Mouse (Mus musculus) kidney, embryonic 14.5 days (tissue): ENCODE data around the gene Fbxw10. TPM values are rescaled to one million over a fixed set of nuclear protein-coding genes. Genes with fewer than 3 reads are reported as not detected.

ENCODE experiments used
- ATAC-seq: fragments of 200-750 bp; cut with Nextera tagmentation; 2 replicates; pipeline ENCODE4 v1.8.0; 2017; ENCODE audit warnings: moderate number of reproducible peaks, mild to moderate bottlenecking, moderate TSS enrichment, moderate library complexity; ENCODE audit not compliant: low FRiP score, low TSS enrichment
- H3K27ac ChIP-seq: fragments of 300-500 bp; sonication (generic); 2 replicates; pipeline ENCODE4 v1.5.1; 2014; ENCODE audit warnings: low read depth, mild to moderate bottlenecking, low read length, moderate library complexity, mixed read lengths
- H3K27me3 ChIP-seq: fragments of 300-500 bp; sonication (generic); 2 replicates; pipeline ENCODE4 v1.6.1; 2014; ENCODE audit warnings: mild to moderate bottlenecking, low read length; ENCODE audit not compliant: control insufficient read depth, insufficient read depth
- H3K36me3 ChIP-seq: fragments of 300-500 bp; sonication (generic); 2 replicates; pipeline ENCODE4 v1.6.1; 2014; ENCODE audit warnings: low read length, mixed read lengths; ENCODE audit not compliant: control insufficient read depth, insufficient read depth
- H3K4me1 ChIP-seq: fragments of 300-500 bp; sonication (generic); 2 replicates; pipeline ENCODE4 v1.6.1; 2014; ENCODE audit warnings: low read length, mixed read lengths; ENCODE audit not compliant: control insufficient read depth, insufficient read depth
- H3K4me2 ChIP-seq: fragments of 300-500 bp; sonication (generic); replicated peaks from 2 replicates; pipeline ENCODE4 v1.6.1; 2014; ENCODE audit warnings: low read depth, mild to moderate bottlenecking, low read length
- H3K4me3 ChIP-seq: fragments of 300-500 bp; sonication (generic); 2 replicates; pipeline ENCODE4 v1.5.1; 2014; ENCODE audit warnings: mild to moderate bottlenecking, low read length
- H3K9ac ChIP-seq: fragments of 300-500 bp; sonication (generic); 2 replicates; pipeline ENCODE4 v1.6.1; 2014; ENCODE audit warnings: low read depth, mild to moderate bottlenecking, low read length, moderate library complexity
- H3K9me3 ChIP-seq: fragments of 300-500 bp; sonication (generic); 2 replicates; pipeline ENCODE4 v1.6.1; 2016; ENCODE audit warnings: low read length; ENCODE audit not compliant: control insufficient read depth
- WGBS: fragments of 180-500 bp; shearing (Covaris S2); extraction: QIAGEN DNeasy Blood & Tissue Kit; methylation state at CpG from one replicate; pipeline ENCODE4 v1.1.7; 2014; 5-methylcytosine and 5-hydroxymethylcytosine counted together
- polyA plus RNA-seq: library from polyadenylated mRNA; unstranded; fragments of >200 nt; fragmentation: Nextera tagmentation; extraction: Ambion mirVana; gene quantifications from 2 replicates; pipeline ENCODE4 v1.2.1, GENCODE M21; 2014

Gene Fbxw10
- polyA plus RNA-seq, 1 experiment from 2014 or later: 0.73 TPM

- 24% methylated on average over 9 of the region's 9 CpGs for WGBS
- Histone ChIP-seq H3K27ac (no peak overlapping the region), H3K27me3 (no peaks in the 10 kb centered on the region), H3K4me3 (peak overlapping the region; percentile 85), H3K9me3 (no peaks in the 10 kb centered on the region), H3K4me2 (peak overlapping the region; percentile 75), H3K36me3 (peaks cover 4% of the 10 kb centered on the region; the same call in 1 of the 2 replicates), H3K4me1 (0 out of 2 replicates have a peak, but pooled peaks cover 3% of the 10 kb centered on the region), H3K9ac (0 out of 2 replicates have a peak overlapping the region, but pooled peaks have one; percentile 37)
- peak; percentile 26; the same call in 1 of the 2 replicates for ATAC-seq
Observed at GRCm38 (mm10) chr11:62878728-62879127, 31.9 kb downstream of the Fbxw10 start.

DNA sequence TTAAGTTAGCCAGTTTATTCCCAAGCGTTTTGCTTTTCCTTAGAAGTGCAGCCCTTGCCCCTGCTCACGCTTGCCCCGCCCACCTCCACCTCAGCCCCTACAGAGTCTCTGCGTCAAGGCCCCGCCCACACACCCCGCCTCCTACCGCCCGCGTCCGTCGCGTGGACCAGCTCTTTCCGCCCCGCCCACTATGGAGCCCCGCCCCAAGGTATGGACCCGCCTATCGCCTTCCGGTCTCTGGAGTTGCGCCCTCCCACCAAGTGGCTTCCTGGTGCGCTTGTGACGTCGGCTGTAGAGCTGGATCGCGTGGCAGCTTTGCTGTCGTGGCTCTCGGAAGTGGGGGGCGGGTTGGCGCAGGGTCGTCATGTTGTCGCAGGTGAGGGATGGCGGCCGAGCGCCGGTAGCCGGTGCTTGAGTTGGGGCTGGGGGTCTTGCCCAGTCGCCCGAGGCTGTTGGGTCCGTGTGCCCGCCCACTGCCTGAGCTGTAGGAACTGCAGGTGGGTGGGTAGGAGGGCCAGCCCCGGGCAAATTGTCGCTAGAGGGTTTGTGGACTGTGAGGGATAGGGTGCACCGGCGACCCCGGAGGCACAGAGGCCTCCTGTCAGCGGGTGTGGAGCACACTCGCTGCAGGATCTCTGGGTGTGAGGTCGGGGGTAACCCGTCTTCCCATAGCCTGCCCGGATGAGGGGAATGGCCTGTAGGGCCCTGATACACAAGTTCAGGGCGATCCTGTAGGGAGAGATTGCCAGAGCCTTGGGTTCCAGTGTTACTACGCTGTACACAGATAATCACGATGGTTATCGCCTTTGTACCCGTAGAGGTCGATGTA is 32.6 kb downstream of the Fbxw10 start, which contains the start of gene Tvp23b:
Gene Tvp23b (plus strand): TSS at position 236 of the 829 bp plus-strand sequence.
- no peaks in the 10 kb centered on the region for H3K27me3 ChIP-seq
- H3K9ac ChIP-seq: peak within 1 kb of the TSS; percentile 89
- peak; percentile 97 for ATAC-seq
- 0 out of 2 replicates have a peak, but pooled peaks cover 3% of the 10 kb centered on the region for H3K4me1 ChIP-seq
- H3K36me3 ChIP-seq: peaks cover 10% of the 10 kb centered on the region; the same call in 1 of the 2 replicates
- peak within 1 kb of the TSS; percentile 82 for H3K27ac ChIP-seq
- peak within 1 kb of the TSS; percentile 85 for H3K4me3 ChIP-seq
- no peaks in the 10 kb centered on the region for H3K9me3 ChIP-seq
- peak within 1 kb of the TSS; percentile 75 for H3K4me2 ChIP-seq
- WGBS: 2% methylated on average over 55 of the region's 55 CpGs

DNA sequence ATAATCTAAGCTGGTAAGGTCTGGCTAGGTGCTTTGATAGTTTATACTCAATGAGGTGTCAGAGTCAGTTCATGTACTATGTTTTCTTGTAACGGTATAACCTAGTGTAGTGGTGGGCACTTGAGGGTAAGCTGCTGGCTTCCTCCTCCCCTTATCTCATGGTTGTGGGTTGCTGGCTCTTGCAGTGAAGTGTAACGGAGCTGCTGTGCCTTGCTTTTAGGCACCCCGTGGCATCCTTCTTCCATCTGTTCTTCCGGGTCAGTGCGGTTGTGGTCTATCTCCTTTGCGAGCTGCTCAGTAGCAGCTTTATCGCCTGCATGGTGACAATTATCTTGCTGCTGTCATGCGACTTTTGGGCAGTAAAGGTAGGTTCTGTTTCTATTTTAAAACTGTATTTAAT is 36.5 kb downstream of the Fbxw10 start:
- no peak for ATAC-seq
- no peaks in the 10 kb centered on the region for H3K4me1 ChIP-seq
- H3K4me2 ChIP-seq: no peak overlapping the region
- no peaks in the 10 kb centered on the region for H3K9me3 ChIP-seq
- H3K4me3 ChIP-seq: no peak overlapping the region
- H3K9ac ChIP-seq: no peak overlapping the region
- no peaks in the 10 kb centered on the region for H3K27me3 ChIP-seq
- 95% methylated on average over 8 of the region's 8 CpGs for WGBS
- H3K27ac ChIP-seq: no peak overlapping the region
- peaks cover 34% of the 10 kb centered on the region; the same call in 1 of the 2 replicates for H3K36me3 ChIP-seq

DNA sequence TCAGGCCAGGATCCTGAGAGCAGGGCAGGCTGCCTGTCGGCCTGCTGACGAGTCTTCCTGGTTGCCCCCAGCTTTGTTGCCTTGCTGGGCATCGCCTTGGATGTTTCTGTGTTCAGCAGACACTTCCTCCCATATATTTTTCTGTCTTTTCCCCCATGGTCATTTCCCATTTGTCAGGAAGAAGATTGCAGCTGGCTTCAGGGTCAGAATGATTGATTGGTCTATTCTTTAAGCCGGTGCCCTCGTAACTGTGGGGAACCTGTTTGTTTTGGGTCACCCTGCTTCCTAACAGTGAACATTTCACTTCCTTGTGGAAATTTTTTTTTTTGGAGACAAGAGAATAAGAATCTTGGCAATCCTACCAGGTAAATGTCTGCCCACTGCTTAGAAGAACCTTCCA is 38.5 kb downstream of the Fbxw10 start:
- Histone ChIP-seq H3K27me3 (no peaks in the 10 kb centered on the region), H3K4me2 (no peak overlapping the region), H3K36me3 (peaks cover 43% of the 10 kb centered on the region; the same call in 1 of the 2 replicates), H3K4me1 (no peaks in the 10 kb centered on the region), H3K9me3 (no peaks in the 10 kb centered on the region), H3K4me3 (no peak overlapping the region), H3K27ac (peak overlapping the region; percentile 37; the same call in 1 of the 2 replicates), H3K9ac (no peak overlapping the region)
- ATAC-seq: no peak
- WGBS: 61% methylated on average over 5 of the region's 5 CpGs

DNA sequence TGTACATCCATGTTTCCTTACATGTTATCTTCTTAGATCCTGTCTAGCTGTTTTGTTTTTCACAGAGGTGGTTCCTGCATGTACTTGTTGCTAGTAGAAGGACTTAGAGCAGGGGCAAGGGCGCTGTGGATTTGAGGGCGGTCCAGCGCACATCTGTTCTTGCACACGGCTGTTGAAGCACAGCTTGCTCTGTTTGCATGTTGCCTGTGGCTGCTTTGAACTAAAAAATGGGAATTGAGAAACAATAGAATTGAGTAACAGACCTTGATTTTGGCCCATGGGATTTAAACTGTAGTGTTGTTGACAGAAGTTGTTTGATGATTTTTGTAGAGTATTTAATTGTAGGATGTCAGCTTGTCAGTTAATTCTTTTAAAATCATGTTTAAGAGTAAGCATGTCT is 43.9 kb downstream of the Fbxw10 start:
- H3K9me3 ChIP-seq: no peaks in the 10 kb centered on the region
- H3K27me3 ChIP-seq: no peaks in the 10 kb centered on the region
- no peak for ATAC-seq
- WGBS: 87% methylated on average over 4 of the region's 4 CpGs
- no peak overlapping the region for H3K9ac ChIP-seq
- H3K4me3 ChIP-seq: no peak overlapping the region
- H3K4me2 ChIP-seq: no peak overlapping the region
- H3K27ac ChIP-seq: no peak overlapping the region
- no peaks in the 10 kb centered on the region for H3K4me1 ChIP-seq
- peaks cover 66% of the 10 kb centered on the region for H3K36me3 ChIP-seq

GRCm38 (mm10) chr11:62891763-62892162 is 44.9 kb downstream of the Fbxw10 start:
- Histone ChIP-seq H3K4me3 (no peak overlapping the region), H3K36me3 (peaks cover 61% of the 10 kb centered on the region), H3K9ac (no peak overlapping the region), H3K4me1 (no peaks in the 10 kb centered on the region), H3K9me3 (no peaks in the 10 kb centered on the region), H3K27me3 (no peaks in the 10 kb centered on the region), H3K4me2 (no peak overlapping the region), H3K27ac (no peak overlapping the region)
- 94% methylated on average over 11 of the region's 11 CpGs for WGBS
- ATAC-seq: no peak

GRCm38 (mm10) chr11:62901699-62902323 is 54.9 kb downstream of the Fbxw10 start:
- no peak overlapping the region for H3K9ac ChIP-seq
- WGBS: 35% methylated on average over 12 of the region's 12 CpGs
- H3K4me2 ChIP-seq: no peak overlapping the region
- ATAC-seq: no peak; the same call in 1 of the 2 replicates
- H3K27me3 ChIP-seq: no peaks in the 10 kb centered on the region
- no peaks in the 10 kb centered on the region for H3K36me3 ChIP-seq
- H3K27ac ChIP-seq: no peak overlapping the region
- H3K4me1 ChIP-seq: no peaks in the 10 kb centered on the region
- no peak overlapping the region for H3K4me3 ChIP-seq
- no peaks in the 10 kb centered on the region for H3K9me3 ChIP-seq

DNA sequence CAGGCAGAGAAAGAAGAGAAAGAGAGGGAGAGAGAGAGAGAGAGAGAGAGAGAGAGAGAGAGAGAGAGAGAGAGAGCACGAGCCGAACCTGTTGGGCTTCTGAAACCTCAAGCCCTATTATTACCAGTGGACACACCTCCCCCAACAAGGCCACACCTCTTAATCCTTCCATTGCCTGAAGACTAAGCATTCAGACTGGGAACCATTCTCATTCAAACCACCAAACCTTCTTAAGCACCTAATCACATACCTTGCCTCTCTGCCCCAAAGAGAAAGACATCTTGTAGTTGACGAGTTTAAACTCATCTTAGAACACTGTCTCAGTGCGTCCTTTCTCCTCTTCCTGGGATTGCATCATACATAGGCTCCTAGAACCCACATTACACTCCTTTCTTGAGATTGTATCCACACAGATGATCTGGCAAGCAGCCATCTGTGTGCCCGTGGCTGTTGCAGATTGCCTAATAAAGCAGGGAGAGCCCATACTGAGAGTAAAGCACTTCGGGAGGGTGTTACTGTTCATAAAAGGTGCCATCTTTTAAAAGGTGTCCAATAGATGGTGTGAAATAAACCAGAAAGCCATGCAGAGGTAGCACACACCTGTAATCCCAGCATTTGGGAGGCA is 57.1 kb downstream of the Fbxw10 start:
- no peaks in the 10 kb centered on the region for H3K36me3 ChIP-seq
- H3K4me1 ChIP-seq: no peaks in the 10 kb centered on the region
- no peaks in the 10 kb centered on the region for H3K9me3 ChIP-seq
- WGBS: 80% methylated on average over 6 of the region's 6 CpGs
- no peak overlapping the region for H3K4me3 ChIP-seq
- no peak overlapping the region for H3K9ac ChIP-seq
- H3K27ac ChIP-seq: no peak overlapping the region
- H3K27me3 ChIP-seq: no peaks in the 10 kb centered on the region
- no peak overlapping the region for H3K4me2 ChIP-seq
- no peak for ATAC-seq
